Mouse (Mus musculus): ENCODE results near the gene Gm43518.

DNA sequence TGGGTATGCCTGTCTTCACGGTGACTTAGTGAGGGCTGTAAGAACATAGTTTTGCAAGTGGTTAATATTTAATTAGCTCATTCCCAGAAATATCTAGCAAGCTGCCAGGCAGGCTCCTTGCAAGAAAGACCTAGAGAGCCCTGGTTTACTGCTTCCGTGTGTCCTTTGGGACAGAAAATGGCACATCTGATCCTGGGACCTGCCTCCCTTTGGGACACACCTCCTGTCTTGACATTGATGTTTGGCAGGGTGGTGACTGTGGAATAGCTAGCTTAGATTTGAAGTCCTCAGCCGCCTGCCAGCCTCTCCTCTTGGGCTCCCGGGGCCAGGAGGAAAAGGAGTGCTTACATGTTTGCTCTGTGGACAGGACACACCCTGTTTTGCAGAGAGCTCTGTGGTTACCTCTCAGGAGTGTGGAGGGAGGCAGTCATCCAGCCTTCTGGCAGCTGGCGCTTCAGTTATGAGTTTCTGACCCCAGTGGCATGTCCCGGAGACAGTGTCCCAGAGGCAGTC lies 48.5 kb downstream of the Gm43518 start:
- TF ChIP-seq CTCF (conservative IDR thresholded peaks at IDR 0.05; ENCODE audit: insufficient read depth, insufficient read length, low read depth, low read length), result no peak
- no peak for TF ChIP-seq POLR2A (IDR thresholded peaks at IDR 0.05; ENCODE audit: low read depth, low read length)

All from kidney, adult 2 months (tissue).